Mouse (Mus musculus) limb, embryonic 11.5 days (tissue): Measurements from ENCODE around the gene Fam193a. TPM values are rescaled to one million over a fixed set of nuclear protein-coding genes. Genes with fewer than 3 reads are reported as not detected.

Source experiments
- ATAC-seq: fragments of 200-750 bp; cut with Nextera tagmentation; 2 replicates; pipeline ENCODE4 v1.8.0; 2017; ENCODE audit warnings: low read depth; ENCODE audit not compliant: insufficient number of reproducible peaks, low FRiP score, low TSS enrichment
- DNase-seq: peaks from one replicate; pipeline ENCODE4 v3.0.0-alpha.2; 2015; ENCODE audit warnings: low spot score
- H3K27ac ChIP-seq: fragments of 300-500 bp; sonication (generic); replicated peaks from 2 replicates; pipeline ENCODE4 v1.5.1; 2014; ENCODE audit warnings: low read depth, mild to moderate bottlenecking, low read length
- H3K27me3 ChIP-seq: fragments of 300-500 bp; sonication (generic); 2 replicates; pipeline ENCODE4 v1.6.1; 2014; ENCODE audit warnings: mild to moderate bottlenecking, low read length, mixed read lengths; ENCODE audit not compliant: control insufficient read depth, insufficient read depth
- H3K36me3 ChIP-seq: fragments of 300-500 bp; sonication (generic); 2 replicates; pipeline ENCODE4 v1.6.1; 2014; ENCODE audit warnings: mild to moderate bottlenecking, low read length, moderate library complexity, mixed read lengths; ENCODE audit not compliant: control insufficient read depth, insufficient read depth
- H3K4me1 ChIP-seq: fragments of 300-500 bp; sonication (generic); 2 replicates; pipeline ENCODE4 v1.6.1; 2014; ENCODE audit warnings: low read length, mixed read lengths; ENCODE audit not compliant: control insufficient read depth, insufficient read depth
- H3K4me2 ChIP-seq: fragments of 300-500 bp; sonication (generic); 2 replicates; pipeline ENCODE4 v1.6.1; 2014; ENCODE audit warnings: low read depth, mild to moderate bottlenecking, moderate library complexity; ENCODE audit not compliant: severe bottlenecking
- H3K4me3 ChIP-seq: fragments of 300-500 bp; sonication (generic); 2 replicates; pipeline ENCODE4 v1.5.1; 2014; ENCODE audit warnings: low read depth, low read length
- H3K9ac ChIP-seq: fragments of 300-500 bp; sonication (generic); 2 replicates; pipeline ENCODE4 v1.6.1; 2014; ENCODE audit warnings: mild to moderate bottlenecking, low read length
- H3K9me3 ChIP-seq: fragments of 300-500 bp; sonication (generic); 2 replicates; pipeline ENCODE4 v1.6.1; 2016; ENCODE audit warnings: low read length; ENCODE audit not compliant: control insufficient read depth
- WGBS: fragments of 180-500 bp; shearing (Covaris S2); extraction: QIAGEN DNeasy Blood & Tissue Kit; methylation state at CpG from one replicate; pipeline ENCODE4 v1.1.7; 2014; 5-methylcytosine and 5-hydroxymethylcytosine counted together
- polyA plus RNA-seq: library from polyadenylated mRNA; unstranded; fragments of >200 nt; fragmentation: Nextera tagmentation; extraction: Ambion mirVana; gene quantifications from 2 replicates; pipeline ENCODE4 v1.2.1, GENCODE M21; 2014

The Fam193a gene
- 15.3 and 16.5 TPM in 2 replicates for polyA plus RNA-seq

GRCm38 (mm10) chr5:34369341-34370021, at the start of gene Fam193a:
Fam193a (plus strand) TSS chr5:34369933.
- peak within 1 kb of the TSS; percentile 84 for H3K27ac ChIP-seq
- DNase-seq (peak; percentile 97), ATAC-seq (peak; percentile 99)
- peak within 1 kb of the TSS; percentile 96 for H3K9ac ChIP-seq
- H3K4me1 ChIP-seq = 0 out of 2 replicates have a peak, but pooled peaks cover 7% of the 10 kb centered on the region
- H3K9me3 ChIP-seq = no peaks in the 10 kb centered on the region
- under 1% methylated on average over 52 of the region's 64 CpGs for WGBS
- peak within 1 kb of the TSS; percentile 79 for H3K4me3 ChIP-seq
- H3K27me3 ChIP-seq = no peaks in the 10 kb centered on the region
- H3K4me2 ChIP-seq = peak within 1 kb of the TSS; percentile 67
- no peaks in the 10 kb centered on the region for H3K36me3 ChIP-seq

- ATAC-seq (no peak), DNase-seq (no peak)
- 84% methylated on average over 4 of the region's 4 CpGs for WGBS
Measured at GRCm38 (mm10) chr5:34321236-34321635, 48.5 kb upstream of the Fam193a start.

GRCm38 (mm10) chr5:34325286-34325685, 44.4 kb upstream of the Fam193a start:
- Histone ChIP-seq H3K9me3 (no peaks in the 10 kb centered on the region), H3K27me3 (no peaks in the 10 kb centered on the region), H3K4me1 (peaks cover 5% of the 10 kb centered on the region; the same call in 1 of the 2 replicates), H3K27ac (no peak overlapping the region), H3K36me3 (no peaks in the 10 kb centered on the region), H3K4me3 (no peak overlapping the region), H3K4me2 (no peak overlapping the region), H3K9ac (no peak overlapping the region)
- DNase-seq (no peak), ATAC-seq (no peak)

More at GRCm38 (mm10) chr5:34321236-34321635, 48.5 kb upstream of the Fam193a start:
- Histone ChIP-seq H3K4me1 (no peaks in the 10 kb centered on the region; the same call in 1 of the 2 replicates), H3K27me3 (no peaks in the 10 kb centered on the region), H3K4me2 (no peak overlapping the region), H3K4me3 (no peak overlapping the region), H3K36me3 (no peaks in the 10 kb centered on the region), H3K9ac (no peak overlapping the region), H3K9me3 (no peaks in the 10 kb centered on the region), H3K27ac (no peak overlapping the region)

GRCm38 (mm10) chr5:34326249-34326691, 43.5 kb upstream of the Fam193a start:
- 28% methylated on average over 4 of the region's 4 CpGs for WGBS
- Histone ChIP-seq H3K27ac (no peak overlapping the region), H3K4me2 (no peak overlapping the region), H3K27me3 (no peaks in the 10 kb centered on the region), H3K36me3 (no peaks in the 10 kb centered on the region), H3K4me1 (peaks cover 5% of the 10 kb centered on the region; the same call in 1 of the 2 replicates), H3K9me3 (no peaks in the 10 kb centered on the region), H3K4me3 (no peak overlapping the region), H3K9ac (no peak overlapping the region)
- peak; percentile 41 for DNase-seq
- no peak for ATAC-seq

- Histone ChIP-seq H3K4me2 (peak overlapping the region; percentile 45), H3K9ac (peak overlapping the region; percentile 55), H3K9me3 (no peaks in the 10 kb centered on the region), H3K4me1 (peaks cover 5% of the 10 kb centered on the region; the same call in 1 of the 2 replicates), H3K36me3 (no peaks in the 10 kb centered on the region), H3K4me3 (peak overlapping the region; percentile 22), H3K27me3 (no peaks in the 10 kb centered on the region), H3K27ac (no peak overlapping the region)
- no peak for ATAC-seq
- 8% methylated on average over 30 of the region's 31 CpGs for WGBS
- peak; percentile 67 for DNase-seq
Measured at GRCm38 (mm10) chr5:34326875-34327576, 42.7 kb upstream of the Fam193a start.

GRCm38 (mm10) chr5:34330136-34330535, 39.6 kb upstream of the Fam193a start:
- Histone ChIP-seq H3K4me1 (peaks cover 5% of the 10 kb centered on the region; the same call in 1 of the 2 replicates), H3K36me3 (no peaks in the 10 kb centered on the region), H3K4me3 (no peak overlapping the region), H3K9me3 (no peaks in the 10 kb centered on the region), H3K27me3 (no peaks in the 10 kb centered on the region), H3K4me2 (no peak overlapping the region), H3K9ac (no peak overlapping the region), H3K27ac (no peak overlapping the region)
- DNase-seq (no peak), ATAC-seq (no peak)
- WGBS = 80% methylated on average over 2 of the region's 2 CpGs

- no peak for ATAC-seq
- no peak overlapping the region for H3K4me3 ChIP-seq
- WGBS = 90% methylated on average over 1 of the region's 1 CpGs
- no peaks in the 10 kb centered on the region for H3K36me3 ChIP-seq
- no peak overlapping the region for H3K9ac ChIP-seq
- no peak overlapping the region for H3K27ac ChIP-seq
- H3K4me1 ChIP-seq = 0 out of 2 replicates have a peak, but pooled peaks cover 7% of the 10 kb centered on the region
- no peaks in the 10 kb centered on the region for H3K9me3 ChIP-seq
- no peaks in the 10 kb centered on the region for H3K27me3 ChIP-seq
- DNase-seq = no peak
- H3K4me2 ChIP-seq = no peak overlapping the region
Measured at GRCm38 (mm10) chr5:34334081-34334480, 35.7 kb upstream of the Fam193a start.

- WGBS = 2% methylated on average over 21 of the region's 21 CpGs
- no peak for DNase-seq
- H3K4me3 ChIP-seq = peak overlapping the region; percentile 97
- ATAC-seq = peak; percentile 58
- peak overlapping the region; percentile 60 for H3K27ac ChIP-seq
- peak overlapping the region; percentile 88 for H3K9ac ChIP-seq
- no peaks in the 10 kb centered on the region for H3K9me3 ChIP-seq
- H3K4me1 ChIP-seq = 0 out of 2 replicates have a peak, but pooled peaks cover 7% of the 10 kb centered on the region
- peak overlapping the region; percentile 85 for H3K4me2 ChIP-seq
- no peaks in the 10 kb centered on the region for H3K36me3 ChIP-seq
- H3K27me3 ChIP-seq = no peaks in the 10 kb centered on the region
Measured at GRCm38 (mm10) chr5:34335539-34336096, 34.1 kb upstream of the Fam193a start.
